Comparison of ENCODE assay signal across 1 mouse cellular context in the genomic region with DNA sequence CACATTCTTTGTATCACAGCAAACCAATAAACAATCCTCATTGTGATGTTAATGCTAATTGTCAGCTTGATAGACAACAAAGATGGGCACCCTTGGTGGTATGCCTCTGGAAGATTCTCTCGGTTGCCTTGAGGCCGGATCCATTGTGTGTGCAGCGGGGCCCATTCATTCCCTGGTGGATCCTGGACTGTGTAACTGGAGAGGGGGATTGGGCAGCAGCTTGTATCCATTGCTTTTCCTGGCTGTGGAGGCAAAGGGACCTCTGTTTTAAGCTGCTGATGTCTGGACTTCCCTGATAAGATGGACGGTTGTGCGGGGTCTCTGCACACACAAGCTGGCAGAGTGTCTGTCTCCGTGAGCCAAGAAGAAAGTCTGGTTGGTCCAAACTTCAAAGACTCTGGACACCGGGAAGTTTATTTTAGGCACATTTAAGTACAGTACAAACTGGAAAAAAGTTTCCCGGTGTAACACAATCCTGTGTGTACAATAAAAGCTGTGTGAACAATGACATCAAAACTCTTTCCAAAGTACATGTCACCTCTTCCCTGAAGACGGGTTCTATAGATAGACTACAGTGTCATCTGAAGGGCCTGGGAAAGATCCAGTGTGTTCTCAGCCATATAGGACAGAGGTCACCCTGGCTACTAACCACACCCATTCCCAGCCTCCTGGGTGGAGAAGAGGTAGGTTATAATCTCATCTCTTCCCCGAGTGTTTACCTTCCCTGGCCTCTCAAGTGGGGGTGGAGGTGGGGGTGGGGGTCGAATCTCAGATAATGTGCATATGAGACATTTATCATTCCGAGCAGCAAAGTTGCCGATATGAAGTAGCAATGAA.
TF ChIP-seq lines count a peak whose summit lies in the region.

No protein-coding gene starts in this region.

TF ChIP-seq in ES-E14, 5 proteins besides CTCF, POLR2A, EP300 and RAD21:
- TF ChIP-seq ZC3H11A (IDR thresholded peaks at IDR 0.05; ENCODE audit: borderline replicate concordance, low read depth, low read length) (no peak), CHD2 (IDR thresholded peaks at IDR 0.05; ENCODE audit: low read depth, low read length) (no peak), HCFC1 (IDR thresholded peaks at IDR 0.05; ENCODE audit: borderline replicate concordance, insufficient read depth, low read length) (no peak), ZNF384 (IDR thresholded peaks at IDR 0.05; ENCODE audit: low read depth, low read length) (no peak), MAFK (IDR thresholded peaks at IDR 0.05; ENCODE audit: insufficient read depth, low read depth, low read length) (no peak)
